Mouse (Mus musculus): ENCODE measurements around the gene Vps11. TPM values are rescaled to one million over a fixed set of nuclear protein-coding genes. Genes with fewer than 3 reads are reported as not detected.

Gene Vps11
- polyA plus RNA-seq, 2 experiments, result 9.7 to 11.5 TPM

- H3K4me1 ChIP-seq (replicated peaks; ENCODE audit: control insufficient read depth in 2 of 2, insufficient read depth in 2 of 2, low read length in 1 of 2), result peaks cover 10 to 30% of the 10 kb centered on the region in 2 experiments
Measured at GRCm38 (mm10) chr9:44406906-44407751, 45.7 kb upstream of the Vps11 start, which contains the start of the genes Rps25 and Trappc4. Gene Rps25 (plus strand): TSS chr9:44407139. Gene Trappc4 (minus strand): TSS chr9:44407600.

GRCm38 (mm10) chr9:44405011-44405410, 43.5 kb upstream of the Vps11 start:
- no peak for DNase-seq (ENCODE audit: low read depth in 3 of 3, low spot score in 3 of 3)
- ATAC-seq (ENCODE audit: insufficient read depth), result no peak

More at GRCm38 (mm10) chr9:44406906-44407751, 45.7 kb upstream of the Vps11 start, which contains the start of the genes Rps25 and Trappc4:
- Histone ChIP-seq H3K9ac (replicated peaks) (peak within 1 kb of the TSS; percentile 79), H3K27me3 (ENCODE audit: control insufficient read depth, insufficient read depth, low read length) (no peaks in the 10 kb centered on the region), H3K27ac (peak within 1 kb of the TSS; percentile 73), H3K9me3 (ENCODE audit: control insufficient read depth, low read length) (no peaks in the 10 kb centered on the region), H3K4me3 (ENCODE audit: insufficient read depth in 1 of 2, low read depth in 2 of 2, low read length in 2 of 2) (peak within 1 kb of the TSS; percentile 72 to 98), H3K36me3 (replicated peaks; ENCODE audit: control insufficient read depth, insufficient read depth, low read depth) (peaks cover 50% of the 10 kb centered on the region), H3K4me2 (ENCODE audit: low read depth) (peak within 1 kb of the TSS; percentile 95)
- TF ChIP-seq EP300 (IDR thresholded peaks at IDR 0.05; ENCODE audit: low read depth) (no peak), CTCF (IDR thresholded peaks at IDR 0.05; ENCODE audit: low read depth) (no peak)
- DNase-seq (ENCODE audit: low read depth in 3 of 3, low spot score in 3 of 3), result peak; percentile 88 to 91 (median 90)
- under 1% methylated on average over 51 of the region's 51 CpGs for WGBS (ENCODE audit: insufficient replicate concordance)
- peak; percentile 95 for ATAC-seq (ENCODE audit: insufficient read depth)

GRCm38 (mm10) chr9:44401081-44401480, 39.6 kb upstream of the Vps11 start:
- H3K9ac ChIP-seq (replicated peaks), result no peak overlapping the region

More at GRCm38 (mm10) chr9:44405011-44405410, 43.5 kb upstream of the Vps11 start:
- no peak overlapping the region for H3K27ac ChIP-seq
- H3K27me3 ChIP-seq (ENCODE audit: control insufficient read depth, insufficient read depth, low read length), result no peaks in the 10 kb centered on the region
- H3K4me1 ChIP-seq (replicated peaks; ENCODE audit: control insufficient read depth in 2 of 2, insufficient read depth in 2 of 2, low read length in 1 of 2), result peaks cover 7 to 17% of the 10 kb centered on the region in 2 experiments
- TF ChIP-seq CTCF (IDR thresholded peaks at IDR 0.05; ENCODE audit: low read depth) (no peak), EP300 (IDR thresholded peaks at IDR 0.05; ENCODE audit: low read depth) (no peak)
- H3K9me3 ChIP-seq (ENCODE audit: control insufficient read depth, low read length), result no peaks in the 10 kb centered on the region
- H3K9ac ChIP-seq (replicated peaks), result no peak overlapping the region
- no peak overlapping the region for H3K4me2 ChIP-seq (ENCODE audit: low read depth)
- H3K4me3 ChIP-seq (ENCODE audit: insufficient read depth in 1 of 2, low read depth in 2 of 2, low read length in 2 of 2), result no peak overlapping the region
- peaks cover 44% of the 10 kb centered on the region for H3K36me3 ChIP-seq (replicated peaks; ENCODE audit: control insufficient read depth, insufficient read depth, low read depth)
- WGBS (ENCODE audit: insufficient replicate concordance), result 79% methylated on average over 3 of the region's 3 CpGs

GRCm38 (mm10) chr9:44399795-44400114, 38.3 kb upstream of the Vps11 start:
- TF ChIP-seq EP300 (IDR thresholded peaks at IDR 0.05; ENCODE audit: low read depth), result no peak
- TF ChIP-seq CTCF (IDR thresholded peaks at IDR 0.05; ENCODE audit: low read depth), result no peak
- no peaks in the 10 kb centered on the region for H3K9me3 ChIP-seq (ENCODE audit: control insufficient read depth, low read length)
- DNase-seq (ENCODE audit: low read depth in 3 of 3, low spot score in 3 of 3) (no peak), ATAC-seq (ENCODE audit: insufficient read depth) (no peak)
- no peaks in the 10 kb centered on the region for H3K27me3 ChIP-seq (ENCODE audit: control insufficient read depth, insufficient read depth, low read length)
- no peak overlapping the region for H3K9ac ChIP-seq (replicated peaks)
- H3K36me3 ChIP-seq (replicated peaks; ENCODE audit: control insufficient read depth, insufficient read depth, low read depth), result peaks cover 29% of the 10 kb centered on the region
- 79% methylated on average over 6 of the region's 6 CpGs for WGBS (ENCODE audit: insufficient replicate concordance)
- H3K4me3 ChIP-seq (ENCODE audit: insufficient read depth in 1 of 2, low read depth in 2 of 2, low read length in 2 of 2), result no peak overlapping the region
- no peak overlapping the region for H3K4me2 ChIP-seq (ENCODE audit: low read depth)
- no peak overlapping the region for H3K27ac ChIP-seq
- peaks cover 3 to 17% of the 10 kb centered on the region in 2 experiments; a peak in 3 of 4 replicates for H3K4me1 ChIP-seq (replicated peaks; ENCODE audit: control insufficient read depth in 2 of 2, insufficient read depth in 2 of 2, low read length in 1 of 2)

More at GRCm38 (mm10) chr9:44401081-44401480, 39.6 kb upstream of the Vps11 start:
- Histone ChIP-seq H3K36me3 (replicated peaks; ENCODE audit: control insufficient read depth, insufficient read depth, low read depth) (peaks cover 29% of the 10 kb centered on the region), H3K4me1 (replicated peaks; ENCODE audit: control insufficient read depth in 2 of 2, insufficient read depth in 2 of 2, low read length in 1 of 2) (peaks cover 5 to 20% of the 10 kb centered on the region in 2 experiments; a peak in 3 of 4 replicates), H3K4me2 (ENCODE audit: low read depth) (no peak overlapping the region), H3K27me3 (ENCODE audit: control insufficient read depth, insufficient read depth, low read length) (no peaks in the 10 kb centered on the region), H3K27ac (no peak overlapping the region), H3K9me3 (ENCODE audit: control insufficient read depth, low read length) (no peaks in the 10 kb centered on the region), H3K4me3 (ENCODE audit: insufficient read depth in 1 of 2, low read depth in 2 of 2, low read length in 2 of 2) (no peak overlapping the region)
- ATAC-seq (ENCODE audit: insufficient read depth), result no peak
- no peak for DNase-seq (ENCODE audit: low read depth in 3 of 3, low spot score in 3 of 3)
- 76% methylated on average over 4 of the region's 4 CpGs for WGBS (ENCODE audit: insufficient replicate concordance)
- no peak for TF ChIP-seq CTCF (IDR thresholded peaks at IDR 0.05; ENCODE audit: low read depth)
- no peak for TF ChIP-seq EP300 (IDR thresholded peaks at IDR 0.05; ENCODE audit: low read depth)
